Mouse (Mus musculus) CH12.LX (cell line): Measurements from ENCODE around the gene Fau. TPM values are rescaled to one million over a fixed set of nuclear protein-coding genes. Genes with fewer than 3 reads are reported as not detected.

Experiments used
- DNase-seq: peaks from one replicate; pipeline ENCODE4 v3.0.0-alpha.2; 2013; ENCODE audit errors: extremely low read depth
- H3K27ac ChIP-seq: 2 replicates; pipeline ENCODE4 v1.5.1; 2012; ENCODE audit warnings: low read depth, mild to moderate bottlenecking, control low read depth, moderate library complexity; ENCODE audit not compliant: insufficient read depth
- H3K27me3 ChIP-seq: replicated peaks from 2 replicates; pipeline ENCODE3; 2012; ENCODE audit warnings: inconsistent platforms
- H3K36me3 ChIP-seq, 2 experiments: replicated peaks in 1 of 2; 2 replicates each; pipeline versions ENCODE3 to v1.6.1; 2012; ENCODE audit warnings: inconsistent platforms in 1 of 2, low read length in 1 of 2, mild to moderate bottlenecking in 1 of 2, mixed read lengths in 1 of 2, moderate library complexity in 1 of 2; ENCODE audit not compliant: control insufficient read depth in 1 of 2, insufficient read depth in 1 of 2
- H3K4me1 ChIP-seq, 2 experiments: 2 replicates each; pipeline ENCODE4 v1.6.1; 2012; ENCODE audit warnings: inconsistent platforms in 1 of 2, moderate library complexity in 1 of 2; ENCODE audit not compliant: insufficient read depth in 2 of 2, control insufficient read depth in 1 of 2
- H3K4me2 ChIP-seq: 2 replicates; pipeline ENCODE4 v1.6.1; 2012; ENCODE audit warnings: low read depth, mild to moderate bottlenecking, control low read depth; ENCODE audit not compliant: poor library complexity, insufficient read depth, severe bottlenecking
- H3K4me3 ChIP-seq, 3 experiments: fragments of 150-350 bp in 1 of 3; sonication (generic) in 1 of 3; replicated peaks in 1 of 3; 2 replicates each; pipeline versions ENCODE3 to v1.5.1; 2011 to 2012; ENCODE audit warnings: low read depth in 2 of 3, low read length in 2 of 3, mild to moderate bottlenecking in 2 of 3, moderate library complexity in 2 of 3, control low read depth in 1 of 3, improper control_type of control experiment in 1 of 3, inconsistent platforms in 1 of 3, mixed read lengths in 1 of 3; ENCODE audit not compliant: poor library complexity in 1 of 3
- H3K79me2 ChIP-seq: replicated peaks from 2 replicates; pipeline ENCODE4 v1.6.1; 2012; ENCODE audit warnings: mild to moderate bottlenecking, moderate library complexity; ENCODE audit not compliant: control insufficient read depth, poor library complexity, insufficient read depth, severe bottlenecking; ENCODE audit errors: extremely low read depth
- H3K9ac ChIP-seq: 2 replicates; pipeline ENCODE4 v1.6.1; 2012; ENCODE audit warnings: low read depth, mild to moderate bottlenecking, control low read depth, moderate library complexity; ENCODE audit not compliant: insufficient read depth
- H3K9me3 ChIP-seq: replicated peaks from 2 replicates; pipeline ENCODE3; 2012; ENCODE audit warnings: low read length, inconsistent platforms, mixed read lengths
- BHLHE40 ChIP-seq: IDR thresholded peaks from 2 replicates; pipeline ENCODE4 v1.6.1; 2011; ENCODE audit warnings: mild to moderate bottlenecking, low read depth, low read length, improper control_type of control experiment
- CHD1 ChIP-seq: IDR thresholded peaks from 2 replicates; pipeline ENCODE4 v1.6.1; 2012; ENCODE audit warnings: low read depth, low read length, improper control_type of control experiment, inconsistent platforms
- CHD2 ChIP-seq: IDR thresholded peaks from 2 replicates; pipeline ENCODE4 v1.6.1; 2011; ENCODE audit warnings: low read length, improper control_type of control experiment
- CTCF ChIP-seq, 2 experiments: IDR thresholded peaks in 1 of 2; conservative IDR thresholded peaks in 1 of 2; 2 replicates each; pipeline ENCODE4 v1.5.1; 2011 to 2012; ENCODE audit warnings: low read depth in 2 of 2, low read length in 2 of 2, improper control_type of control experiment in 1 of 2, inconsistent platforms in 1 of 2, mild to moderate bottlenecking in 1 of 2, moderate library complexity in 1 of 2
- E2F4 ChIP-seq: IDR thresholded peaks from 2 replicates; pipeline ENCODE4 v1.6.1; 2011; ENCODE audit warnings: low read depth, low read length, improper control_type of control experiment; ENCODE audit not compliant: insufficient replicate concordance
- ELF1 ChIP-seq: IDR thresholded peaks from 2 replicates; pipeline ENCODE4 v1.6.1; 2014; ENCODE audit warnings: low read depth, mild to moderate bottlenecking, inconsistent platforms, low read length, improper control_type of control experiment
- EP300 ChIP-seq: IDR thresholded peaks from 2 replicates; pipeline ENCODE4 v1.6.1; 2011; ENCODE audit warnings: low read length, improper control_type of control experiment
- ETS1 ChIP-seq: conservative IDR thresholded peaks from 2 replicates; pipeline ENCODE4 v1.6.1; 2012; ENCODE audit warnings: low read depth, mild to moderate bottlenecking, inconsistent platforms, low read length, improper control_type of control experiment, moderate library complexity
- GABPA ChIP-seq: IDR thresholded peaks from 2 replicates; pipeline ENCODE4 v1.6.1; 2012; ENCODE audit warnings: low read depth, low read length, improper control_type of control experiment, inconsistent platforms; ENCODE audit not compliant: insufficient replicate concordance
- HCFC1 ChIP-seq: IDR thresholded peaks from 2 replicates; pipeline ENCODE4 v1.6.1; 2012; ENCODE audit warnings: low read depth, mild to moderate bottlenecking, inconsistent platforms, low read length, improper control_type of control experiment
- IRF4 ChIP-seq: IDR thresholded peaks from 2 replicates; pipeline ENCODE4 v1.6.1; 2014; ENCODE audit warnings: low read depth, mild to moderate bottlenecking, inconsistent platforms, low read length, improper control_type of control experiment
- JUN ChIP-seq: IDR thresholded peaks from 2 replicates; pipeline ENCODE4 v1.6.1; 2011; ENCODE audit warnings: low read depth, mild to moderate bottlenecking, low read length, improper control_type of control experiment, moderate library complexity; ENCODE audit not compliant: insufficient read depth
- JUND ChIP-seq: conservative IDR thresholded peaks from 2 replicates; pipeline ENCODE4 v1.6.1; 2011; ENCODE audit warnings: low read depth, low read length, improper control_type of control experiment
- KAT2A ChIP-seq: IDR thresholded peaks from 2 replicates; pipeline ENCODE4 v1.6.1; 2012; ENCODE audit warnings: low read length, improper control_type of control experiment, inconsistent platforms; ENCODE audit not compliant: insufficient replicate concordance
- MAFK ChIP-seq: IDR thresholded peaks from 2 replicates; pipeline ENCODE4 v1.6.1; 2011; ENCODE audit warnings: low read length, improper control_type of control experiment; ENCODE audit not compliant: insufficient replicate concordance
- MAX ChIP-seq: IDR thresholded peaks from 2 replicates; pipeline ENCODE4 v1.6.1; 2011; ENCODE audit warnings: low read length, improper control_type of control experiment
- MAZ ChIP-seq: IDR thresholded peaks from 2 replicates; pipeline ENCODE4 v1.6.1; 2012; ENCODE audit warnings: low read depth, mild to moderate bottlenecking, inconsistent platforms, low read length, improper control_type of control experiment, moderate library complexity
- MEF2A ChIP-seq: IDR thresholded peaks from 2 replicates; pipeline ENCODE4 v1.6.1; 2014; ENCODE audit warnings: low read depth, mild to moderate bottlenecking, inconsistent platforms, low read length, improper control_type of control experiment, borderline replicate concordance
- MXI1 ChIP-seq: IDR thresholded peaks from 2 replicates; pipeline ENCODE4 v1.6.1; 2011; ENCODE audit warnings: mild to moderate bottlenecking, low read depth, low read length, improper control_type of control experiment
- MYC ChIP-seq: IDR thresholded peaks from 2 replicates; pipeline ENCODE4 v1.6.1; 2011; ENCODE audit warnings: low read depth, mild to moderate bottlenecking, improper control_type of control experiment, low read length
- NELFE ChIP-seq: IDR thresholded peaks from 2 replicates; pipeline ENCODE4 v1.6.1; 2011; ENCODE audit warnings: low read depth, low read length, improper control_type of control experiment
- NRF1 ChIP-seq: IDR thresholded peaks from 2 replicates; pipeline ENCODE4 v1.6.1; 2014; ENCODE audit warnings: low read depth, mild to moderate bottlenecking, inconsistent platforms, low read length, improper control_type of control experiment, moderate library complexity
- PAX5 ChIP-seq: IDR thresholded peaks from 2 replicates; pipeline ENCODE4 v1.6.1; 2012; ENCODE audit warnings: low read length, inconsistent platforms, mixed read lengths
- POLR2A ChIP-seq: IDR thresholded peaks from 2 replicates; pipeline ENCODE4 v1.6.1; 2011; ENCODE audit warnings: low read depth, mild to moderate bottlenecking, improper control_type of control experiment, low read length
- POLR2AphosphoS2 ChIP-seq: IDR thresholded peaks from 2 replicates; pipeline ENCODE4 v1.6.1; 2011; ENCODE audit warnings: low read depth, low read length, improper control_type of control experiment
- RAD21 ChIP-seq: IDR thresholded peaks from 2 replicates; pipeline ENCODE4 v1.6.1; 2011; ENCODE audit warnings: low read depth, mild to moderate bottlenecking, low read length, improper control_type of control experiment, moderate library complexity
- RCOR1 ChIP-seq: conservative IDR thresholded peaks from 2 replicates; pipeline ENCODE4 v1.6.1; 2012; ENCODE audit warnings: low read depth, mild to moderate bottlenecking, inconsistent platforms, low read length, improper control_type of control experiment
- SIN3A ChIP-seq: IDR thresholded peaks from 2 replicates; pipeline ENCODE4 v1.6.1; 2012; ENCODE audit warnings: low read length, improper control_type of control experiment, inconsistent platforms
- SMC3 ChIP-seq: IDR thresholded peaks from 2 replicates; pipeline ENCODE4 v1.6.1; 2011; ENCODE audit warnings: low read depth, low read length, improper control_type of control experiment
- TBP ChIP-seq: conservative IDR thresholded peaks from 2 replicates; pipeline ENCODE4 v1.6.1; 2011; ENCODE audit warnings: low read depth, low read length, improper control_type of control experiment
- TCF12 ChIP-seq: IDR thresholded peaks from 2 replicates; pipeline ENCODE4 v1.6.1; 2014; ENCODE audit warnings: low read depth, mild to moderate bottlenecking, inconsistent platforms, low read length, improper control_type of control experiment
- UBTF ChIP-seq: IDR thresholded peaks from 2 replicates; pipeline ENCODE4 v1.6.1; 2012; ENCODE audit warnings: low read depth, mild to moderate bottlenecking, inconsistent platforms, low read length, improper control_type of control experiment, moderate library complexity
- USF1 ChIP-seq: IDR thresholded peaks from 2 replicates; pipeline ENCODE4 v1.6.1; 2014; ENCODE audit warnings: low read depth, mild to moderate bottlenecking, inconsistent platforms, low read length, improper control_type of control experiment
- USF2 ChIP-seq: conservative IDR thresholded peaks from 2 replicates; pipeline ENCODE4 v1.6.1; 2011; ENCODE audit warnings: low read depth, low read length, improper control_type of control experiment
- ZC3H11A ChIP-seq: IDR thresholded peaks from 2 replicates; pipeline ENCODE4 v1.6.1; 2012; ENCODE audit warnings: low read depth, mild to moderate bottlenecking, inconsistent platforms, low read length, improper control_type of control experiment
- ZKSCAN1 ChIP-seq: IDR thresholded peaks from 2 replicates; pipeline ENCODE4 v1.6.1; 2012; ENCODE audit warnings: low read depth, inconsistent platforms, low read length, improper control_type of control experiment, borderline replicate concordance
- ZMIZ1 ChIP-seq: IDR thresholded peaks from 2 replicates; pipeline ENCODE4 v1.6.1; 2012; ENCODE audit warnings: low read depth, mild to moderate bottlenecking, inconsistent platforms, low read length, improper control_type of control experiment
- ZNF384 ChIP-seq: IDR thresholded peaks from 2 replicates; pipeline ENCODE4 v1.6.1; 2012; ENCODE audit warnings: low read depth, low read length, improper control_type of control experiment, inconsistent platforms
- dilution Hi-C: fragments of 300-500 bp; cut with MboI; formaldehyde crosslinking; loops from 2 replicates; pipeline ENCODE4 v1.14.3; 2020; ENCODE audit warnings: low sequenced_read_pairs; ENCODE audit not compliant: extremely low pct_unique_long_range_greater_than_20kb, extremely low pct_ligation_motif_present
- in situ Hi-C: fragments of 300-500 bp; cut with MboI; formaldehyde crosslinking; loops from 3 replicates; pipeline ENCODE4 v1.14.3; 2019; ENCODE audit warnings: low sequenced_read_pairs, low pct_ligation_motif_present, low pct_unique_long_range_greater_than_20kb, mixed read lengths
- polyA plus RNA-seq: library from polyadenylated mRNA; unstranded; fragments of >175 nt; gene quantifications from 2 replicates; pipeline ENCODE4 v1.2.1, GENCODE M21; 2012; ENCODE audit warnings: low read depth; ENCODE audit not compliant: insufficient read length
- total RNA-seq, 2 experiments: library from RNA; depleted of rRNA; stranded (reverse); fragments of 300-350 nt in 1 of 2; fragments of >200 nt in 1 of 2; gene quantifications; 2 replicates each; pipeline ENCODE4 v1.2.3; 2012 to 2014

Gene Fau
- total and polyA plus RNA-seq, 3 experiments: 1,239 to 2,522 (median 2,403) TPM

DNA sequence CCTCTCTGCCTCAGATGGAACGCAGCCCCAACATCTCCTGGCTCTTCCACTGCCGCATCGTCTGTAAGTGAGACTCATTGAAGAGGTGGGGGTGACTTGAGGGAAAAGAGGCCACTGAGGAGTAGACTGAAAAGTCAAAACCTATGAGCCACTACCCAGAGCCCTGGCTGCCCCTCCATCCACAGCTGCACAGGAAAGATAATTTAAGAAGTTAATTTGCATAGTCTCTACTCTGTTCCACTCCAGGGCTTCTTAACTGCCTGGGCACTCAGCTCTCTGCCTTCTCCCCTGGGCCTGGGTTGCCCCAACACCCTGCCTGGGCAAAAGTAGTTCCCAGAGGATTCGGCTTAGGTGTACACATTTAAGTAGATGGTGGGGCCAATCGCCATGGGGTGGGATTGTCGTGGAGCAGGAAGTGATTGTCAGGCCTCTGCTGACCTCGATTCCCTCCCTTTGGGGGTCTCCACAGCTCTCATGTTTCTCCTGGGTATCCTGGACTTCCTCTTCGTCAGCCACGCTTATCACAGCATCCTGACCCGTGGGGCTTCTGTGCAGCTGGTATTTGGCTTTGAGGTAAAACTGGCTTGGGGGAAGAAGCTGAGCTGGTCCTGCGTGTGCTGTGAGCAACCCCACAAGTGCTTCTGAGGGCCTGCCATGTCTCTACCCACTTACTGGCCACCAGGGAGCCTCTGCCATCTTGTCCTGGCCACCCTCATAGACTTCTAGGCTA, 8.8 kb upstream of the Fau start:
- H3K9me3 ChIP-seq: no peaks in the 10 kb centered on the region
- H3K27me3 ChIP-seq: no peaks in the 10 kb centered on the region
- in situ Hi-C loops (no loop called here), dilution Hi-C loops (no loop called here)
- peaks cover 55 to 59% of the 10 kb centered on the region in 2 experiments for H3K36me3 ChIP-seq
- H3K4me2 ChIP-seq: peak overlapping the region; percentile 93
- H3K27ac ChIP-seq: peak overlapping the region; percentile 99
- H3K4me3 ChIP-seq: peak overlapping the region; percentile 82 to 99 (median 98)
- peaks cover 37 to 66% of the 10 kb centered on the region in 2 experiments for H3K4me1 ChIP-seq
- peak; percentile 40; the same call in 1 of the 2 replicates for TF ChIP-seq ELF1
- no peak for TF ChIP-seq MXI1
- TF ChIP-seq USF1: no peak
- no peak for TF ChIP-seq GABPA
- 0 out of 2 replicates have a peak, but pooled peaks have one; percentile 13 for TF ChIP-seq IRF4
- 0 out of 2 replicates have a peak, but pooled peaks have one; percentile 60 for TF ChIP-seq MYC
- TF ChIP-seq UBTF: no peak
- TF ChIP-seq NELFE: no peak
- TF ChIP-seq MAFK: no peak
- no peak for TF ChIP-seq MAX
- TF ChIP-seq POLR2AphosphoS2: peak; percentile 31; the same call in 1 of the 2 replicates
- no peak for TF ChIP-seq KAT2A
- TF ChIP-seq CHD2: peak; percentile 33; the same call in 1 of the 2 replicates
- no peak for TF ChIP-seq CHD1
- TF ChIP-seq NRF1: peak; percentile 33; the same call in 1 of the 2 replicates
- TF ChIP-seq TCF12: peak; percentile 90
- no peak for TF ChIP-seq RCOR1
- 0 out of 2 replicates have a peak, but pooled peaks have one; percentile 6 for TF ChIP-seq BHLHE40
- TF ChIP-seq MEF2A: peak; percentile 92
- peak; percentile 80 for TF ChIP-seq EP300
- no peak for TF ChIP-seq SMC3
- TF ChIP-seq ZMIZ1: no peak; the same call in none of the 2 replicates
- no peak for TF ChIP-seq E2F4
- TF ChIP-seq POLR2A: peak; percentile 66
- TF ChIP-seq TBP: peak; percentile 81
- peak; percentile 59; the same call in 1 of the 2 replicates for TF ChIP-seq MAZ
- TF ChIP-seq PAX5: no peak
- TF ChIP-seq SIN3A: peak; percentile 75
- no peak for TF ChIP-seq JUND
- no peak for TF ChIP-seq RAD21
- TF ChIP-seq ZKSCAN1: no peak
- no peak for TF ChIP-seq ZNF384
- TF ChIP-seq ZC3H11A: no peak
- TF ChIP-seq CTCF (conservative IDR thresholded peaks at IDR 0.05 in 1 of 2, IDR thresholded peaks at IDR 0.05 in 1 of 2; ENCODE audit: low read depth in 2 of 2, low read length in 2 of 2): no peak
- no peak; the same call in 1 of the 2 replicates for TF ChIP-seq HCFC1
- TF ChIP-seq USF2: no peak
- TF ChIP-seq JUN: no peak
- peak; percentile 41 for TF ChIP-seq ETS1
- peak overlapping the region; percentile 97 for H3K9ac ChIP-seq
- peaks cover 56% of the 10 kb centered on the region for H3K79me2 ChIP-seq
- DNase-seq: peak; percentile 83
